Mouse (Mus musculus): ENCODE measurements around the gene Foxred2. TPM values are rescaled to one million over a fixed set of nuclear protein-coding genes. Genes with fewer than 3 reads are reported as not detected.

The Foxred2 gene
- total RNA-seq, 2 experiments from 2014 or later = 0.44 to 0.57 TPM

DNA sequence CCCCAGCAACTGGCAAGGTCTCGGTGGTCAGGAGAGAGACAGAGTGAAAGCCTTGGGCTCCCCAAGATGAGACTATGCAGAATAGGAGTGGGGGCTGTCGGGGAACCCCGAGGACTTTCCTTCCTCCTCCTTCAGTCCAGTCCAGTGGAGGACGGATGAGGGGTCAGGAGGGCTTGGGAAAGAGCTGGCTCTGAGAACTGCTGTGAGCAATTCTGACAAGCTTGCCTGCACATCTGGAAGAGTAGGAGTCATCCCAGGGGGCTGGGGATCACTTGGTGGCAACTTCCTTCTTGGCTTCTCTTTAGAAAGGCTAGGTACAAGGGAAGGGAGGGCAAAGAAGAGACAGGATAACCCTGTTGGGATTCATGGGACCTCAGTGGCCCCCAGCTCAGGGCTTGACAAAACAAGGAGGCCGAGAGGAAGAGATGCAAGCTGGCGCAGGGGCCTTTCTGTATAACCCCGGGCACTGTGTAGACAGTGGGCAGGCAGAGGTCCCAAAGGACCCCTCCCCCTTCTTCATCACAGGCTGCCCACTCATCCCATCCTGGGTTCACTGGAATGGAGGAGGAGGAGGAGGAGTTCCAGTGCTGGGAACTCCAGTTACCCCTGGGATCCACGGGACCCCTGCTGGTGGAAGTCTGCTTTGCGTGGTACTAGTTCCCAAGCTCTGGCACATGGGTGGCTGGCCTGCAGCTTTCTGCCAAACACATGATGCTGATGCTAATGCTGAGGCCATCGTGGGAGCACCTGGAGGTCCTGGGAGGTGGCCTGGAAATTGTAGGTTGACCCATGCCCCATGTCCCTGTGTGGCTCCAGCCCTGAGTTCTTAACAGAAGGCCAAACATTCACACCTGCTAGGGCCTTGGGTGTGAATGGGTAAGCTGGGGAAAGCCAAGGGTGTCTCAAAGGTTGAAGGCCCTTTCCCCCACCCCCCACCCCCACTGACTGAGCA is 35.7 kb downstream of the Foxred2 start:
- DNase-seq = no peak
- intact Hi-C loops (cut with DNase I) = no loop called here

DNA sequence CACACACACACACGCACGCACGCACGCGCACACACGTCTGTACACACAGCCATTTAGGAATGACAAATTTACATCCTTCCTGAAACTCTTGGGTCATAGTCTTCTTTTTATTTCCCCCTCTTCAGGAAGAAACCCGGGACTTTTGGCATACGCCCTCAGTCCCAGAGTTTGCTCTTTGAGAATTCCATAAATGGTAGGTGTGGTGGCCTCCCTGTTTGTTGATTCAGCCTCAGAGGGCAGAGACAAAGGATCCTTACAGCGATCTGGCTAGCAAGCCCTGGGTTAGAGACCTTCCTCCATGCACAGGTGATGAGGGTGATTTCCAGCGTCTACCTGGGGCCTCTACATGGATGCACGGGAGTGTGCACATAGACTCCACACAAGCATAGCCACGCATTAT is 37.1 kb downstream of the Foxred2 start:
- no peak for DNase-seq
- intact Hi-C loops (cut with DNase I) = loop anchor here (5.0 kb wide), 1 partner anchor 157 kb away; no protein-coding TSS in a partner anchor

DNA sequence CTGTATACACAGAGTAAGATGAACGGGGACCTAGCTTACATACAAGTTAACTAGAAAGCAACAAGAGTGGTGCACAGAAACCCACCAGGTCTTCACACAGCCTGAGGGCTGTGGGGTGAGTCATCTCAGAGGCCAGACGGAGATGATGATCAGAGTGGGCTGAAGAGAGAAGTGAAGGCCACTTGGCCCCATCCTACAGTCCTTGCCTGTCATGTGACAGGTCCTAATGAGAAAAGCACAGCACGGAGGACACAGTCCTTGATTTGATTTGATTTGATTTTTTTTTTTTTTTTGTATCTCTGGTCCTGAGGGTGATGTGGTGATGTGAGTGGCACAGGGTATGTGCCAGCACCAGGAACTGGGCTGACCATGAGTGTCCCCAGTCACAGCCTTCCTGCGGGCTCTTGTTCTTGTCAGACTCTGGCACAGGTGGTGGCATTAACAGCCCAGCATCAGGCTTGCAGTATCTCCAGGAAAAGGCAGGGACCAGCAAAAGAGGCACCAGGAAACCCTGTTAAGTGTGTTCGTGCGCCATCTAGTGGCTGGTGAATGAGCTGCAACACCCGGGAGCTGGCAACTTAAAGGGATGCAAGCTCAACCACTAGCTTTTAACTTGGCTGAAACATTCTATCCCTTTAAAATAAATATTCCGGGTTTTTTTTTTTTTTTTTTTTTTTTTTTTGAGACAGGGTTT is 39.5 kb downstream of the Foxred2 start:
- DNase-seq = peak; percentile 90 to 94
- intact Hi-C loops (cut with DNase I) = loop anchor here (1.0 to 5.0 kb wide), 3 partner anchors 134 to 155 kb away; no protein-coding TSS in a partner anchor

DNA sequence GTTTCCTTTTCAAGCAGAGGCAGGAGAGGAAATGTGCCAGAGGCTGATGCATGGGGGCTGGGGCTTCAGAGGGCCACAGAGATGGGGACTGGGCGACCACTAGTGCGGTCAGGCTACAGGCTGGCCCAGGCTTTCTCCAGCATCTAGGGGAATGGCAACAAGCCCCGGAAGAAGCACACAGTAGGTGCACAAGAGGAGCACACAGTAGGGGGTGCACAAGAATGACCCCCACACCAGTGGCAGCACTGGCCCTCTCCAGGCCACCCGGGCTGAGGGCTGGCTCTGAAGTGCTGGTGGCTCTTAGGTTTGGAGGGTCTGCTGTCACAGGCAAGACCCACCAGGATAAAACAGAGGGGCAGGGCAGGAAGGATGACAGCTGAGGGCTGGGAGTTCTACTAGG is 41.2 kb downstream of the Foxred2 start:
- intact Hi-C loops (cut with DNase I) = loop anchor here (5.0 kb wide), 1 partner anchor 153 kb away; no protein-coding TSS in a partner anchor
- no peak for DNase-seq

DNA sequence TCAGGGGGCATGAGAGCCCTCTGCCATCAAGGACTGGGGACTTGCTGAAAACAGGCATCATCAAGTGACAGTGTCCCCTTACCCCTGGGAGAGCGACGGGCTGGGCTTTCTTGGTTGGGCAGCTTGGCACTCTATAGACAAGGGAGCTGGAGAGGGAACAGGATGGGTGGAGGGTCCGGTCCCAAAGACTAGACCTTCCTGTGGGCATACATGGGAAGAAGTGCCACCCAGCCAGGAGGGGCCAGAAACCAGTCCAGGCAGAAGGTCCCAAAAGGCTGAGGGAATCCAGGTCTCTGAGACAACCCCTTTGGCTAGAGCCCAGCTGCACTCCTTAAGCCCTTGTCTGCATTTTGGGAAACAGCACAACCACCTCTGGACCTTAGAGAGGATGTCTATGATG is 42.0 kb downstream of the Foxred2 start:
- DNase-seq = no peak
- intact Hi-C loops (cut with DNase I) = loop anchor here (5.0 kb wide), 1 partner anchor 72 kb away; the partner anchor contains the start of gene Myh9

DNA sequence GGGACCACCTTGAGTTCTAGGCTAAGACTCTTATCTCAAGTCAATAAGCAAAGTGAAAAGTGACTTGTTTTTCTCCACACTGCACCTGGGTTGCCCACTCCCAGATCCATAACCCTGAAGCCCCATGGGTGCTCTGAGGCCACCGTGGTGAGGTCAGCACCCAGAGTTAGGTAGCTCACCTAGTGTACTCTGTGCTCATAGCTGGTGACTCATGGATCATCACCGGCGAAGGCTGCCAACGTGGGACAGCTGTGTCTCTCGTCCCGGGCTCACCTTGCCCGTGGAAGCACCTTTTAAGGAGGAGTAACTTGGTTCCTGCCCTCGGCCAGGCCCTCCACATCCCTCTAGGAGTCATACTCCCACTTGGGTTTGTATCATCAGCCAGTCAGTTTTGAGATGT is 43.5 kb downstream of the Foxred2 start:
- intact Hi-C loops (cut with DNase I) = loop anchor here (5.0 kb wide), 1 partner anchor 71 kb away; the partner anchor contains the start of gene Myh9
- no peak for DNase-seq

DNA sequence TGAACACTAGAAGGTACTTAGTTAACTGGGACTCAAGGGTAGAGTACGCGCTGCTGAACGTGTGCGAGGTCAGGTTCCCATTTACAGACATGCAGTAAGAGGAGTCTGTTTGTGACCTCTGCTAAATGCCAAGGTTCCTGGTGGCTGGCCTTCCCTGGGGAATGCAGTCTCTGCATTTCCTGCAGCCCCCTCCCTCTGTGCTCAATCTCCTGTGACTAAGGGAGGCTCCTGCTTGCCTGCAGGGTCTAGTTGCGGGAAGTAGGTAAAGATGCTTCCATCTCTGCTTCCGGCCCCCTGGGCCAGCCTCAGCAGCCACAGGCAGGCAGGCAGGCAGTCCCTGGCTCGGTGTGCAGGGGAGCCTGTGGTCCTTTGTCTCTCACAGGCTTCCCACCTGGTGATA is 43.9 kb downstream of the Foxred2 start:
- intact Hi-C loops (cut with DNase I) = loop anchor here (5.0 kb wide), 1 partner anchor 70 kb away; the partner anchor contains the start of gene Myh9
- no peak for DNase-seq

DNA sequence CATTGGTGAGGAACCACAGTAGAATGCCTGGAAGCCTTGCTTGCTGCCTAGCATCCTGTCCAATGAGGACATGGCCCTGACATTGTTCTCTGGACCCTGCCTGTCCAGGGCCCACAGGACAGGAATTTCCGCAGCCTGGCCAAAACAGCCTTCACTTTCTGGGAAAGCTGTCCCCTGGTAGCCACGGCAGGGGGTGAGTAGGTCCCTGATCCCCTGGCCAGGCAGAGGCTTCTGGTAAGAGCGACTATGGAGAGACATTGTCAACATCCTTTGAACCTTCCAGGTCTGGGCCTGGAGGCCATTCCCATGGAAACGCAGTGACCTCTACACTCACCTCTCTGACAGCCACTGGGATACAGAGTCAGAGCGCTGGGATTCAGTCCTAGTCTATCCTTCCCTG is 44.5 kb downstream of the Foxred2 start:
- intact Hi-C loops (cut with DNase I) = loop anchor here (5.0 kb wide), 1 partner anchor 70 kb away; the partner anchor contains the start of gene Myh9
- peak; percentile 33 to 44 for DNase-seq

DNA sequence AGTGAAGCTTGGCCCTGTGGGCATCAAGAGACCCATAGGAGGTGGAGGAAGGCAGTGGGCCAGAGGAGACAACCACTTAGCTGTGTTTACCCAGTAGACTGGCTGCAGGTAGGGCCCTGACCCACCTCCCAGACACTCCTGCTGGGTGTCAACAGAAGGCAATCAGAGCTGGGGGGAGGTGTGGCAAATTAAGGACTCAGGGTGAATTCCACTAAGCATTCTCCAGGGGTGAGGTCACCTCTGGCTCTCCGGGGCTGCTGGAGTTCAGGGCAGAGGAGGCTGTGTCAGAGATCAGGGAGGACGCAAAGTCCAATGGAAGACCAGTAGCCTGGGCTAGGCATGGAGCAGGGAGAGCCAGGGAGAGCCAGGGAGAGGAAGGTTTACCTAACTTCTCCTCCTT is 45.5 kb downstream of the Foxred2 start:
- DNase-seq = peak; percentile 32 to 39
- intact Hi-C loops (cut with DNase I) = loop anchor here (5.0 kb wide), 1 partner anchor 69 kb away; the partner anchor contains the start of gene Myh9

DNA sequence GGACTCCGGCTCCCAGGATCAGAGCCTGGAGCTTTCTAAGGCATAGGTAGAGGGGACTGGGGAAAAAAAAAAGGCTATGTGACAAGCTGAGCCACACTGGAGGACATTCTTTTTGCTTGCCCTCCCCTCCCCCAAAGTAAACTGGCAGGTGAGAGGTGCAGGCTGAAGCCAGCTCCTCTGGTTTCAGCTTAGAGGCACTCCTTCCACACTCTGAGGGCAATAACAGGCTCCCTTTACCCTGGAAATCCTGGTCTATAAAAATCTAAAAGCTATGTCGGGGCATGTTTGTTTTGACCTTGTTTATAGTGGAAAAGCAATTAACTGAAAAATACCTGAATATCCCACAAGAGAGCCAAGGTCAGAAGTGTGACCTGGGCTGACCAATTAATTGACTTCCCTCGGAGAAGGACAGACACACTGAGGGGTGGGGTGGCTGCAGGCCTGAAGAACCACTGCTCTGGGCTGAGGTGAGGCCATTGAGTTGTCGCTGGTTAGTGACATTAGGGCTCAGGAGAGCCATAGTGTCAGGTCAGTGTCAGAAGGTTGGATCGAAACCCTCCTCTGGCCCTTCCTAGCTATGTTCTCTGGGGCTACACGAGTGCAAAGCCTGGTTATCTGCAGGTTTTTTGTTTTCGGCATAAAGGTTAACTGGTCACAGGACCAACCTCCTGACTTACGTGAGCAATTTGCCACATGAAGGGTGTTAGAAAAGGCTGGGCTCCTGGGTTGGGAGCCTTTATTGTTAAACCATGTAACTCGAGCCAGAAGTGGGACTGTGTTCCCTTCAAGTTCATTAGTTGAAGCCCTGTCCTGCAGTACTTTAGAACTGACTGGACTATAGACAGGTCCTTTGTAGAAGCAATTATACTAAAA is 48.6 kb downstream of the Foxred2 start:
- no peak for DNase-seq
- intact Hi-C loops (cut with DNase I) = no loop called here

DNA sequence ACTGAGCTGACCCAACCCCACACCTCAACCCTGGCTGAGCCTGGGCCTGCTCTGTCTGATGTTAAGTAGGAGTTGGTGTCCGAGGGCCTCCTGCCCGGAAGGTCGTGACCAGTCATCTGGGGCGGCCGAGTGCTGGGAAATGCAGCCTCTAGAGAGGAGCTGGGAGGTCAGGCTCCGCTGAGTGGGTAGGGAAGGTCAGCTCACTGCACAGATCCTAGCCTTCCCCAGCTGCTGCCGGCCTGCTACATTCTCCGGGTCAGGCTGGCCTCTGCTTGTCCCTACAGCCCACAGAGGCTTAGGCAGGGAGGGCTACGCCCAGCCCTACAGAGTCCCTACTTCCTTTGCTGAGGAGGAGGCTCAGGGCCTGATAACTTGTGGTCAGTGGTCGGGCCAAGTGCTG is 50.0 kb downstream of the Foxred2 start:
- DNase-seq = no peak
- intact Hi-C loops (cut with DNase I) = no loop called here

DNA sequence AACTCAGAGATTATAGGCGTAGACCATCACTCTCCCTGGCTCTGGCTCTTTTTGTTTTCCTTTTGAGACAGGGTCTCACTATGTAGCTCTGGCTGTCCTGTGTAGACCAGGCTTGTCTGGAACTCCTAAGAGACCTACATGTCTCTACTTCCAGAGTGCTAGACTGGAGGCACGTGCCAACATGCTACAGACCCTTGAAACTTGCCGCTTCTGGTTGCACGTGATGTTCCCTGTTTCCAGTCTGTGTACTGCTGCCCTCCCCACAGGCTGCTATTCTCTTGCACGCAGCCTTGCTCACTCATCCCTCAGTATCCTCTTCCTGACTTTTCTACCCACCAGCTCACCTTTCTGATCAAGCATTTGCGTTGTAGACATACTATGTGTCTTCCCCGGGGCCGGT is 50.4 kb downstream of the Foxred2 start:
- DNase-seq = no peak
- intact Hi-C loops (cut with DNase I) = no loop called here

DNA sequence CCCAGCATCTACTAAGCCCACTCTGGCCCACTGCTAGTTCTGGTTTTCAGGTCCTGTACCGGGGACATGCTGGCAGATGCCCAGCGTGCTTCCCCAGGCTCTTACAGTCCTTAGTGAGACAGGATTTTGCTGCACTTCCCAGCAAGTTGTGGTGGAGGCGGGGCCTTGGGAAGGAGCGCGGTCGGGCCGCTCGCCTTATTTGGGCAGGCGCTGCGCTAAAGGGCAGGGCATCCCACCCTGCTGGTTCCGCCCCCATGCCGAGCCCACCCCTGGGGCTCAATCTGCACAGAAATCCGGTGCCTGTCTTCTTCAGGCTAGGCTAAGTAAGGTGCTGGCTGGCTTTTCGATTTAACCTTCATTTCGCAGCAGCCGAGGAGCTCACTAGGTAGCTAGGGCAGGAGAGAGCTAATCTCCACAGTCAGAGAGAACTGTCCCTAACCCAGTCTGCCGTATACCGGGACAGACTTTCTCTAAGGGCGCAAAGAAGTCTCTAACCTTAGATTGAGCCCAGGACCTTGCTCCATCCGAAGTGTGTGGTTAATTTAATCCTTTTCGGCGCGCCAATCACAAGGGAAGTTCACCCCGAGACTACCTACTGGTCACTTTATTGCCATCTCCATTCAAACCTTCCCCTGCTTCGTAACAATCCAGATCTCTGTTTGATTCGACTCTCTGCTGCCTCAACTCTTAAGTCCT is 51.1 kb downstream of the Foxred2 start:
- peak; percentile 65 to 75 for DNase-seq
- intact Hi-C loops (cut with DNase I) = no loop called here

DNA sequence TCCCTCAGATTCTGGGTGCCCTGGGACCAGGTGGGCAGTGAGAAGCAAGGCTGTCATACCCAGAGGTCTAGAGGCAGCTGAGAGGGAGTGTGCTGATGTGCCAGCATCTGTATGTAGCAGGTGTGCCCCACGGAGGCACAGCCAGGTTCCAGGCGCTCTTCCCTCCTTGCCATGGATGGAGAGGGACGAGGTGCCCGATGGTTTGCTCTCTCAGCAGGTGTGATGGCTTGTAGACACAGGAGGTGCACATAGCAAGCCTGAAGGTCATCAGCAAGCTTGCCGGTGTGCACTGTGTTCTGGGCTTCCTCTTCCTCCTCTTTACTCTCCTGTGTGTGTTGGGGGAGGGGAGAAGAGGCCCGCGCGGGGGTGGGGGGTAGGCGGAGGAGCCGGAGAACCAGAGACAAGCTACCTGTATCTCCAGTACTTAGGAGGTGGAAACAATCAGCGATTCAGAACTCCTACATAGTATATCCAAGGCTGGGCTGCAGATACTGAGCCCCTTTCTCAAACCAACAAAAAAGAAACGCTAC is 52.1 kb downstream of the Foxred2 start:
- DNase-seq = no peak
- intact Hi-C loops (cut with DNase I) = no loop called here

DNA sequence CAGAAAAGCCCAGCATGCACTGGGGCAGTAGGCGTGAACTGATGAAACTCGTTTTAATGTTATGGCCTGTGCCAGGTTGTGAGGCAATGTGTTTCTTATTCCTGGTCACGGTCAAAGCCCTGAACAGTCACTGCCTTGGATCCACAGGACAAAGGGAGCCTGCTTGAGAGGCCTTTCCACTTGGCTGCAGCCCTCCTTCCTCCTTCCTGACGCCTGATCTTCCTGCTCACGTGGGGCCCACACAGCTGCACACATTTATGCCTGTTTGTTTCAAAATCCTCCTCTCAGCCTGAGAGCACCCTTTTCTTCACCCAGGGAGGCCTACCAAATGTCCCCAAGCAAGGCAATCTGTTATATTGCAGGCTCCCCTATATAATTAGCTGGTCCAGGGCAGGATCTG is 53.3 kb downstream of the Foxred2 start:
- intact Hi-C loops (cut with DNase I) = no loop called here
- DNase-seq = no peak

DNA sequence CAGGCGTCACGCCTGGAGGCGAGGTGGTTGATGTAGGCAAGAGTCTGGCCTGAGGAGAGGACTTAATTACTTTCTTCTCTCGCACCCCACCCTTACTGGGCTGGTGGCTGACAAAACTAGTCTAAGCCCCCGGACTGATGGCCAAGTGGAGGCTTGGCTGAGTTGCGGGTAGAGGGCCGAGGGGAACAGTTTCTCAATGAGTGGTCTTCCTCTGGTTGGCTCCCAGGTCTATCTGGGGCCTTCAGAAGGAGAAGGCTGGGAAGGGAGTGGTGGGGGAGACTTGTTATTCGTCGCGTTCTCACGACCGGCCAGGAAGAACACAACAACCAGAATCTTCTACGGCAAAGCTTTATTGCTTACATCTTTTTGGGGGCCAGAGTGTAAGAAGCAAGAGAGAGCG is 61.6 kb downstream of the Foxred2 start:
- no peak for DNase-seq
- intact Hi-C loops (cut with DNase I) = no loop called here

DNA sequence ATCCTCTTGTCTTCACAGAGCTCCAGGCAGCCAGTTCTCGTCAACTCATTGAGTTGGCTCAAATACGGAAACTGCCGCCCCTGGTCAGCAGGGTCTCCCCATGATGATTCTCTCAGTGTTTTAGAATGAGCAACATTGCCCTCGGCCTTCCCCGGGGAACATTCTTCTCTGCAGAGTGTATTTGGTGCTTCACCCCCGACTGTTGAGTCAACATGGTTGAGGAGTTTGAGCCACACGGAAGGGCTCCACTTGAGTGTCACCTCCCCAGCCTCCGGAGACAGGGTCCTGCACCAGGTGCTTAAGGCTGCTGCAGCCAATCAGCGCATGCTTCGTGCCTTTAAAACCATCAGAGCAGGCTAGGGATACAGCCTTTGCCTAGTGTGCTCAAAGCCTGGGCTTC is 63.2 kb downstream of the Foxred2 start:
- intact Hi-C loops (cut with DNase I) = no loop called here
- no peak for DNase-seq

DNA sequence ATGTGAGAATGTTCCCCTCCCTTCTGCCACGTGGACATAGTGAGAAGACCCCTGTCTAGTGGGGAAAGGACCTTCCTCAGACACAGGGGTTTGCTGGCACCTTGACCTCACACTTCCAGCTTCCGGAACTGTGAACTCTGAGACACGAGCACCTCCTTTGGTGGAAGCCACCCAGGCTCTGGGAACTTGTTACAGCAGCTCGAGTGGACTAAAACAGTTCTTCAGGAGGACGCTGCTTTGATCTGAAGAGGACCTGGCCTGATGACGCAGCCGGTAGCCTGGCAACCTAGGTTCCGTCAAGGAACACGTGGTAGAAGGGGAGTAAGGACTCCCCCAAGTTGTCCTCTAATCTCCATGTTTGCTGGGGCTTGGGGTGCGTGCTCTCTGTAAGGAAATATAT is 64.1 kb downstream of the Foxred2 start:
- intact Hi-C loops (cut with DNase I) = no loop called here
- no peak for DNase-seq

DNA sequence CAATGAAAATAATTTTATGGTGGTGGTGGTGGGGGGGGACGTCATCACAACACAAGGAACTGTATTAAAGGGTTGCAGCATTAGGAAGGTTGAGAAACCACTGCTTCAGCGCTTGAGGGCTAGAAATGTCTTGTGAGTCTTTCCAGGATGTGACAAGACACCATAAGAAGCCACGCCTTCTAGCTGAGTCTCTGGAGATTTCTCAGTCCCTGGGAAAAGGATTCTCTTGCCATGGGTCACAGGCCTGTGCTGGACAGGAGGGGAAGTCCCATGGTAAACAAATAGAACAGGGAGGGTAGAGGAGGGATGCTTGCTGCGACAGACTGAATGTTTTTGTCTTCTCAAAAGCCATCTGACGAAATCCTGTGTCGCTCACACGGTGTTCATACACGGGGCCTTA is 64.8 kb downstream of the Foxred2 start:
- DNase-seq = no peak
- intact Hi-C loops (cut with DNase I) = no loop called here

Data from heart, postnatal 36 days (tissue).